Mouse (Mus musculus): ENCODE measurements around the gene Pla2g4e. TPM values are rescaled to one million over a fixed set of nuclear protein-coding genes. Genes with fewer than 3 reads are reported as not detected.

The Pla2g4e gene
- total RNA-seq, 1 experiment = 1.1 TPM

DNA sequence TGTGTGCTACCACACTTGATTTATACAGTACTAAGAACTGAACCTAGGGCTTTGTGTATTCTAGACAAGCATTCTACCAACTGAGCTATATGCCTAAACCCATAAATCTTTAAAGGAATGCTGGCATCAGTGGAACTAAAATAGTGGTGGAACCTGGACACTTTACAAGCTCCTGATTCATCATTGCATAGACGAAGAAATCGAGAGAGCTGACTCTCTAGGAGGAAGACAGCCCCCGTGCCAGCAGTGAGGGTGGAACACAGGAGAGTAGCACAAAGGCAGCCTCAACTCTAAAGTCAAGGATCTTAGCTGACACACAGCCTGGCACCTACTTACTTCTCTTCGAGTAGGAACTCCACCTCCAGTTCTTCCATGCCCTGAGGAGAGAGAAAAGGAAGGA is 57.0 kb downstream of the Pla2g4e start:
- DNase-seq (ENCODE audit: low read depth, low spot score) = no peak
- no peak for TF ChIP-seq CHD2 (IDR thresholded peaks at IDR 0.05; ENCODE audit: low read depth, low read length)
- no peak for TF ChIP-seq ZNF384 (IDR thresholded peaks at IDR 0.05; ENCODE audit: low read depth, low read length)
- no peak for TF ChIP-seq MAFK (IDR thresholded peaks at IDR 0.05; ENCODE audit: insufficient read depth, low read depth, low read length)
- no peak for TF ChIP-seq ZC3H11A (IDR thresholded peaks at IDR 0.05; ENCODE audit: borderline replicate concordance, low read depth, low read length)
- TF ChIP-seq HCFC1 (IDR thresholded peaks at IDR 0.05; ENCODE audit: borderline replicate concordance, insufficient read depth, low read length) = no peak
- H3K27ac ChIP-seq (ENCODE audit: insufficient read depth, low read depth, low read length, poor library complexity, severe bottlenecking) = no peak overlapping the region
- no peaks in the 10 kb centered on the region for H3K9me3 ChIP-seq (ENCODE audit: control insufficient read depth, insufficient read depth, low read depth, low read length)
- no peak overlapping the region for H3K9ac ChIP-seq (ENCODE audit: insufficient read depth, low read depth, low read length, poor library complexity, severe bottlenecking)
- H3K4me3 ChIP-seq (ENCODE audit: insufficient read depth in 1 of 2, low read depth in 1 of 2, low read length in 2 of 2, poor library complexity in 1 of 2, severe bottlenecking in 1 of 2) = no peak overlapping the region
- H3K36me3 ChIP-seq (ENCODE audit: control insufficient read depth, insufficient read depth, low read length, poor library complexity, severe bottlenecking) = no peaks in the 10 kb centered on the region
- in situ Hi-C loops (cut with MboI; ENCODE audit: low sequenced_read_pairs in 2 of 2, unreplicated experiment in 2 of 2) = loop anchor here in 1 of 2 experiments (25.0 kb wide), 1 partner anchor 99 kb away; the partner anchor contains the start of gene Pla2g4d
- no peaks in the 10 kb centered on the region for H3K4me1 ChIP-seq (ENCODE audit: control insufficient read depth in 2 of 2, insufficient read depth in 2 of 2, low read length in 2 of 2, poor library complexity in 1 of 2)

- Histone ChIP-seq H3K36me3 (ENCODE audit: control insufficient read depth, insufficient read depth, low read length, poor library complexity, severe bottlenecking) (no peaks in the 10 kb centered on the region), H3K9ac (ENCODE audit: insufficient read depth, low read depth, low read length, poor library complexity, severe bottlenecking) (no peak overlapping the region), H3K4me1 (ENCODE audit: control insufficient read depth in 2 of 2, insufficient read depth in 2 of 2, low read length in 2 of 2, poor library complexity in 1 of 2) (no peaks in the 10 kb centered on the region), H3K27ac (ENCODE audit: insufficient read depth, low read depth, low read length, poor library complexity, severe bottlenecking) (no peak overlapping the region), H3K9me3 (ENCODE audit: control insufficient read depth, insufficient read depth, low read depth, low read length) (no peaks in the 10 kb centered on the region), H3K4me3 (ENCODE audit: insufficient read depth in 1 of 2, low read depth in 1 of 2, low read length in 2 of 2, poor library complexity in 1 of 2, severe bottlenecking in 1 of 2) (no peak overlapping the region)
- TF ChIP-seq CHD2 (IDR thresholded peaks at IDR 0.05; ENCODE audit: low read depth, low read length) (no peak), ZC3H11A (IDR thresholded peaks at IDR 0.05; ENCODE audit: borderline replicate concordance, low read depth, low read length) (no peak), MAFK (IDR thresholded peaks at IDR 0.05; ENCODE audit: insufficient read depth, low read depth, low read length) (no peak), ZNF384 (IDR thresholded peaks at IDR 0.05; ENCODE audit: low read depth, low read length) (no peak), HCFC1 (IDR thresholded peaks at IDR 0.05; ENCODE audit: borderline replicate concordance, insufficient read depth, low read length) (no peak)
- no peak for DNase-seq (ENCODE audit: low read depth, low spot score)
- in situ Hi-C loops (cut with MboI; ENCODE audit: low sequenced_read_pairs in 2 of 2, unreplicated experiment in 2 of 2) = loop anchor here in 1 of 2 experiments (25.0 kb wide), 1 partner anchor 100 kb away; the partner anchor contains the start of gene Pla2g4d
These were observed 57.6 kb downstream of the Pla2g4e start for GRCm38 (mm10) chr2:120187583-120187982.

DNA sequence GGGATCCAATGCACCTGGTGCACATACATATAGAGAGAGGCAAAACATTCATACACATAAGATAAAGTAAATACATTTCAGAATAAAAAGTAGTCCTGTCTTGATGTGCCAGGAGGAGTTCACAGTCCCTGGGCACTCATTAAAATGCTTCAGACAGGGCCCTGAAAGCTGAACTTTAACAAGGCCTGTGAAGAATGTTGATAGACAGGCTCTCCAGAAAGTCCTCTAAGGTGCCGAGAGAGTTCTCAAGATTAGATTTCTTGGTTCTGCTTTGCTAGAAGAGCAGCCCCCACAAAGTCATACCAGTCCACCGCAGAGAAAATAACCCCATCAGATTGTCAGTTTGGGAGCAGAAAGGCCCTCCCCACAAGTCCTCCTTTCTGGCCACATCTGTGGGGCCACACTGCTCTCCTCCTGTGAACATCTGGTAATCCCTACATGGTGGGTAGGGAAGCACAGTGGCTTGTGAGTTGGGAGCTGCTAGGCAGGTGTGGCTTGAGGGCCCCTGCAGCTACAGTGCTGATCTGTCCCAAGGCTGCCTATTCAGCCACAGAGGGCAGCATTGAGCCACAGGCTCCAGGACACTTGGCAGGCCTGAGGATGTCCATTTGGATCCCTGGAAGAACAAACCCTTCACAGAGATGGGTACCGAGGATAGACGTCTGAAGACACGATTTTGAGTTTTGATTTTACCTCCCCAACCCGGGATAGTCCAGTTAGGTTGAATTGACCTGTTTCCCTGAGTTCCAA is 59.4 kb downstream of the Pla2g4e start:
- no peak for DNase-seq (ENCODE audit: low read depth, low spot score)
- Histone ChIP-seq H3K9me3 (ENCODE audit: control insufficient read depth, insufficient read depth, low read depth, low read length) (no peaks in the 10 kb centered on the region), H3K4me3 (ENCODE audit: insufficient read depth in 1 of 2, low read depth in 1 of 2, low read length in 2 of 2, poor library complexity in 1 of 2, severe bottlenecking in 1 of 2) (no peak overlapping the region), H3K36me3 (ENCODE audit: control insufficient read depth, insufficient read depth, low read length, poor library complexity, severe bottlenecking) (no peaks in the 10 kb centered on the region), H3K4me1 (ENCODE audit: control insufficient read depth in 2 of 2, insufficient read depth in 2 of 2, low read length in 2 of 2, poor library complexity in 1 of 2) (no peaks in the 10 kb centered on the region), H3K9ac (ENCODE audit: insufficient read depth, low read depth, low read length, poor library complexity, severe bottlenecking) (no peak overlapping the region), H3K27ac (ENCODE audit: insufficient read depth, low read depth, low read length, poor library complexity, severe bottlenecking) (no peak overlapping the region)
- TF ChIP-seq ZC3H11A (IDR thresholded peaks at IDR 0.05; ENCODE audit: borderline replicate concordance, low read depth, low read length) (no peak), CHD2 (IDR thresholded peaks at IDR 0.05; ENCODE audit: low read depth, low read length) (no peak), ZNF384 (IDR thresholded peaks at IDR 0.05; ENCODE audit: low read depth, low read length) (no peak), HCFC1 (IDR thresholded peaks at IDR 0.05; ENCODE audit: borderline replicate concordance, insufficient read depth, low read length) (no peak), MAFK (IDR thresholded peaks at IDR 0.05; ENCODE audit: insufficient read depth, low read depth, low read length) (no peak)
- in situ Hi-C loops (cut with MboI; ENCODE audit: low sequenced_read_pairs in 2 of 2, unreplicated experiment in 2 of 2) = loop anchor here in 1 of 2 experiments (25.0 kb wide), 1 partner anchor 102 kb away; the partner anchor contains the start of gene Pla2g4d

GRCm38 (mm10) chr2:120178936-120179335 is 66.2 kb downstream of the Pla2g4e start:
- TF ChIP-seq MAFK (IDR thresholded peaks at IDR 0.05; ENCODE audit: insufficient read depth, low read depth, low read length) = no peak
- DNase-seq (ENCODE audit: low read depth, low spot score) = no peak
- Histone ChIP-seq H3K4me1 (ENCODE audit: control insufficient read depth in 2 of 2, insufficient read depth in 2 of 2, low read length in 2 of 2, poor library complexity in 1 of 2) (peaks cover 0 to 2% of the 10 kb centered on the region in 2 experiments; a peak in 1 of 4 replicates), H3K27ac (ENCODE audit: insufficient read depth, low read depth, low read length, poor library complexity, severe bottlenecking) (no peak overlapping the region), H3K9ac (ENCODE audit: insufficient read depth, low read depth, low read length, poor library complexity, severe bottlenecking) (no peak overlapping the region), H3K4me3 (ENCODE audit: insufficient read depth in 1 of 2, low read depth in 1 of 2, low read length in 2 of 2, poor library complexity in 1 of 2, severe bottlenecking in 1 of 2) (no peak overlapping the region), H3K36me3 (ENCODE audit: control insufficient read depth, insufficient read depth, low read length, poor library complexity, severe bottlenecking) (no peaks in the 10 kb centered on the region), H3K9me3 (ENCODE audit: control insufficient read depth, insufficient read depth, low read depth, low read length) (no peaks in the 10 kb centered on the region)
- in situ Hi-C loops (cut with MboI; ENCODE audit: low sequenced_read_pairs in 2 of 2, unreplicated experiment in 2 of 2) = loop anchor here (10.0 to 25.0 kb wide), 2 partner anchors 106 to 108 kb away; partner anchors contain the start of gene Pla2g4d (in 2 of the 2)
